Mouse (Mus musculus): ENCODE results near the gene Cyp4v3.
"Not testable (repeated sequence)": the region's sequence is repeated elsewhere in the genome, so short reads cannot be mapped to it uniquely, and the experiment has no call there.

Gene Cyp4v3

DNA sequence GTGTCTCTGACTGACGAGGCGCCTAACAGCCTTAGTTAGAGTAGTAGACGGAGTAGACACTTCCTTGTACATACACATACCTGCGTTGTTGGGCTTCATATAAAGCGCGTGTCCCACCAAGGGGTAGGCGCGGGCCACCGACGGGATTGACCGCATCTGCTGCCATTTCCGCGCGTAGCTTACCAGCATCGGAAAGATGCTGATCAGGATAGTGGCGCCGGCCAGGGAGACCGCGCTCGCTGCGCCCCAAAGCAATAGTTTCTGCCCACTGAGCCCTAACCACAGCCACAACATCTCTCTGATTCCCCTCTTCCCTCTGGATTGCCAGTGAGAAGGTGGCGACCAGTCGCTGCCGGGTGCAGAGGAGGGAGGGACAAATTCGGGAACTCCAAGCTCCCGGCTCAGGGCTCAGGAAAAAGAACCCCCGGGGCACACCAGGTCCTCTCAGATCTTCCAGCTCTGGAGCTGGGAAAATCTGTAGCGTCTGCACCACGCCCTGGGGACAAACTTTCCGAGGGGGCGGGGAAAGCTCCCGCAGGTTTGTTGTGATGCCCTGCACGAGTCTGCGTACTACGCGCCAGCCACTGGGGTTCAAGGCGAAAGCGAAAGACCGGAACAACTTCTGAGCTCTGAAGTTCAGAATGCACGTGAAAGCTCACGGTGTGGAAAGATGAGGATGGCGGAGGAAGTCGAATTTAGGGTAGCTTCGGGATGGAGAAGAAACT is at the start of gene Cyp4v3:
Gene Cyp4v3, minus strand, starts transcription at position 532 of the 725 bp plus-strand sequence.
- in situ Hi-C loops (cut with MboI, MseI): no loop called here

GRCm38 (mm10) chr8:45381963-45382347 is 48.9 kb upstream of the Cyp4v3 start, which contains the start of gene Fam149a:
Gene Fam149a (minus strand): TSS chr8:45382291.
- in situ Hi-C loops (cut with MboI, MseI): no loop called here

DNA sequence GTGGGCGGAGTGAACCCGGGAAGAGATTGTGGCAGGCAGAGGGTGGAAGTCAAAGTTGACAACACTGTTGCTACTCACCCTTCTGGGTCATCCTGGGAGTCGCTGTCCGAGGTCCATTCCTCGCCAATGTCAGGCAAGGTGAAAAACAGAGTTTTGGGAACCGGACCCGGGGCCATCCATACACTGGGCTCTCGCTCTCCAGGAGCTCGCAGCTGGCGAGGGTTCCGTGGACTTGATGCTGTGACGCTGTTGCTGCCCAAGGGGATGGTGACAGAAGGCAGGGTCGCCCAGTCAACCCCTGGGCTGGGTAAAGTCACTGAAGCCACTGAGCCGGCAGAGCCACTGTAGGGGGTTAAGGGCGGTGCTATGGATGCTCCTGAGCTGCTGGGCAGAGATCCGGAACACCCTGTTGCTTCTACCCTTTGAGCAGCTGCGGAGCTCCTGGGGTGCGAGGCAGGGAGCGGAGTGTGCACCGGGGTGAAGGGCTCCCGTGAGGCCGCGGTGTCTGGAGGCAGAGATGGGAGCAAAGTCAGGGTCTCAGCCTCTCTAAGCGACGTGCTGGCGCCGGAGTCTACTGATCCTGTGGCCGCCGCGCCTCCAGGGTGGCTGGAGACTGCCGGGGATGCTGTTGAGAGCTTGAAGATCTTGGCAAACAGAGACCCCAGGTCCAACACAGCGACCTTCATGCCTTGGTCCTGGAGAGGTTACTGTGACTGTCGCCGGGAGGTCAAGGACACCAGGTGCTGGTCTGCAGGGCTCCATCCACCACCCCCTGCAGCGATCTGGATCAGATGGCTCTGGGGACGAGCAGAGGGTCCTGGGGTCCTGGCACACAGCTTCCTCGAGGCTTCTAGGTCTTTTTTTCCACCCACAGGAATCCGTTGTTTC is 48.3 kb upstream of the Cyp4v3 start:
- in situ Hi-C loops (cut with MboI, MseI): no loop called here

DNA sequence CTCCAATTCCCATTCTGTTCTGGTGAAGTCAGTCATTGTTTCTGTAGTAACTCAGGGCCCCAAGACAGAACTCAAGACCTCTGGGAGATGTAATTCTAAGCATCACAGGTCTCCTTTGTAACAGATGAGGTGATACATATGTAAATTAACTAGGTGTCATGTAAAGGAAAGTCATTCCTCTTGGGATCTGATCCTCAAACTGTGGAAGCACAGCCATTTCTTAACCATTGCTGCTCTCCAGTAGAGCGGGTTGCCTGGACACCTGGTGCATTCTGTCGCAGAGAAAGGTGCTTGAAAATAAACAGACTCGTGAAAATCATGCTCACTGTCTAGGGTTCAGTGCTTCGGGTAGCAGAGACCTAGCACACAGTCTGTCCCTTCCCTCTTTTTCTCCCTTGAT is 47.6 kb upstream of the Cyp4v3 start:
- in situ Hi-C loops (cut with MboI, MseI): no loop called here

GRCm38 (mm10) chr8:45374071-45374470 is 41.1 kb upstream of the Cyp4v3 start:
- in situ Hi-C loops (cut with MboI, MseI): no loop called here

GRCm38 (mm10) chr8:45367154-45367553 is 34.1 kb upstream of the Cyp4v3 start:
- in situ Hi-C loops (cut with MboI, MseI): loop anchor here in 1 of 2 experiments (10.0 kb wide), 1 partner anchor 568 kb away; the partner anchor contains the start of gene Ccdc110

DNA sequence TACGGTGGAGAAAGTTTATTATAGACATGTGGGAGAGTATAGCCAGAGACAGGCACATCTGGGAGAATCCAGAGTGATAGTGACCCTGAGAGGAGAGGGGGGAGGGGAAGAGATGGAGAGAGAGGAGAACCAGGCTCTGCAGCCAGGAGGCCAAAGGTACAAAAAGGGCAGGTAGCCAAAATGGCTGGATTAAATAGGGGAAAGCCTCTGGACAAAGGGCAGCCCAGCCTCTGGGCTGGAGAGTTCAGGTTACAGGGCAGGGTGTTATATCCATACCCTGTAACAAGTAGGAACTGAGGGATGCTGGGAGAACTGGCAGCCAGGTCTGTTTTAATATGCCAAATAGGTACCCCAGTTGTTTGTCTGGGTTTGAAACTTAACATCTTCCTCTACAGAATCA is 30.2 kb upstream of the Cyp4v3 start:
- in situ Hi-C loops (cut with MboI, MseI): loop anchor here in 1 of 2 experiments (10.0 kb wide), 1 partner anchor 572 kb away; the partner anchor contains the start of gene Ccdc110

GRCm38 (mm10) chr8:45362323-45362722 is 29.3 kb upstream of the Cyp4v3 start:
- in situ Hi-C loops (cut with MboI, MseI): loop anchor here in 1 of 2 experiments (10.0 kb wide), 1 partner anchor 572 kb away; the partner anchor contains the start of gene Ccdc110

- in situ Hi-C loops (cut with MboI, MseI): no loop called here
These were observed 26.1 kb upstream of the Cyp4v3 start for GRCm38 (mm10) chr8:45359091-45359605.

DNA sequence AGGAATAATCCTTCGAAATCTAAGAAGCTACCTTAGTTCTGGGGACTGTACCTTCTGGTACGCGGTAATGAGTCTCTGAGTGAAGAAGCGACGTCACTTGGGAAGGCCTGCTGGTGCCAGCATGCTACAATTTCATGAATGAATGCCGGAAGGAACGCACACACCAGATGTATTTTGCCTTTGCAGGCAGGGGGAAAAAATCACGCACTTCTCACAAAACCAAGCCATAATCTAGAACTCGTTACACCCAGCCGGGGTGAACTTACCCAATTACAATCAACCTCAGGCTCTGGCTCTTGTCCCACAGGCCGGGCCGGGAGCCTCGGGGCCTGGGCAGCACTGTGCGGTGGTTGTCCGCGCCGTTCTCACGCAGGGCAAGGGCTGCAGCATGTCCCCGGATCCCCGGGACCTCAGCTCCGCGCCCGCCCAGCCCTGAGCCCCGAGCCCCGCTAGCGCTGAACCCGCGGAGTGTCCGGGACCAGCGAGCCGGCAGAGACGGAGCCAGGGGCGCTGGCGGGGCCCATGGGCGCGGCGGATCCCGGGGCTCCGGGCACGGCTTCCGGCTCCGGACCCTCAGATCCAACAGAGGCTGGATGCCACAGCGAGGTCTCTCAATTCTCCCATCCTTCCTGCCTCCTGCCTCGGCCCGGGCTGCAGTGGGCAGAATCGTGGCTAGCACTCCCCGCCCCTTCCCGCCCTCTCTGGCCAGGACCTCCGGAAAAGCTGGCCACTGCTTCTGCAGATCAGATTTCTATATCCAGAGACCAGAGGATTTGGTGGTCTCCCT is 25.3 kb upstream of the Cyp4v3 start:
- in situ Hi-C loops (cut with MboI, MseI): no loop called here

- in situ Hi-C loops (cut with MboI, MseI): no loop called here
These were observed 22.8 kb upstream of the Cyp4v3 start for GRCm38 (mm10) chr8:45355809-45356208.

DNA sequence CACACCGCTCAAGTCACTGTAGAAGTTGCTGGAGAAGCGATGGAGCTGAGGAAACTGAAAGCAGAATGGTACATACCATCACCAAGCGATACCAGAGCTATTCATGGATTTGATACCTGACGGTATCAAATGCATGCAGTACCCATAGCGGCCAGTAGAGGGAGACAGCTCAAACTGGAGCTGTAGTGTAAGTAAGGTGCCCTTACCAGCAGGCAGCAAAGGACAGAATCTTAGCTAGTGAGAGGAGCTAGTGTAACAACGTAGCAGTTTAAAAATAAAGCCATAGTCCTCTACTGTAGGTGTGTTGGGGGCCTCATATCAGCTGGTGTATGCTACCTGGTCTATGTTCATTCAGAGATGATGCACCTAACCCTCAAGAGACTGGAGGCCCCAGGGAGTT is 12.0 kb upstream of the Cyp4v3 start:
- in situ Hi-C loops (cut with MboI, MseI): no loop called here

GRCm38 (mm10) chr8:45344298-45344697 is 11.3 kb upstream of the Cyp4v3 start:
- in situ Hi-C loops (cut with MboI, MseI): no loop called here

GRCm38 (mm10) chr8:45341630-45342628 is 8.9 kb upstream of the Cyp4v3 start:
- in situ Hi-C loops (cut with MboI, MseI): no loop called here

- in situ Hi-C loops (cut with MboI, MseI): no loop called here
These were observed 477 bp upstream of the Cyp4v3 start for GRCm38 (mm10) chr8:45333493-45333892.

DNA sequence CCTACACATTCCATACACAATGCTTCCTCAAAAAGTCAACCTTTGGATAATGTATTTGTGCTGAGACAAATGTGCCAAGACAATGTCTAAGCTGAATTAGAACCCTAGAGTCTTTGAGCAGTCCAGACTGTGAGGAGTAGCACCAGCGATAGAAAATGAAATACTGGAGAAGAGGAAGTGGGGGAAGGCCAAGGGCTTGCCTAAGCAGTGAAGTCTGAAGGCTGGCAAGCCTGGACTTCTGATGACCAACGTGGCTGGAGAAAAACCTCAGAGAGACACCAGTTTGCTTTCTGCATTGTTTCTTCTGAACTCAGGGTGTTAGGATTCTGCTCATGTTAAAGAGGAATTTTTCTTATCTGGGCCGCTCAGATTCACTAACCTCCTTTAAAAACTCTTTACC is 2.2 kb downstream of the Cyp4v3 start:
- in situ Hi-C loops (cut with MboI, MseI): no loop called here

GRCm38 (mm10) chr8:45329206-45329980 is 3.6 kb downstream of the Cyp4v3 start:
- in situ Hi-C loops (cut with MboI, MseI): no loop called here

DNA sequence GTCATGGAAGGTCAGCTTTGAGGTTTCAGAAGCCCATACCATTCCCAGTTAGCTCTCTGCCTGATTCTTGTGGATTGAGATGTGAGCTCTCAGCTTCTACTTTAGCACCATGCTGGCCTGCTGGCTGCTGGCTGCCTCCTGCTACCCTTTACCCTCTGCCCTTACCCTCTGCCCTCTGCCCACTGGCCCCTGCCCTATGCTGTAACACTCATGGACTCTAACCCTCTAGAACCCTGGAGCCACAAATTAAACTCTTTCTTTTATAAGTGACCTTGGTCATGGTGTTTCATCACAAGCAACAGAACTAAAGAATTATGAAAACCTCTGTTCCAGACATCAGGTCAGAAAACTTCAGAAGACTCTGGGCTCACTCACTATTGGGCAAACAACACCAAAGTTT is 5.9 kb downstream of the Cyp4v3 start:
- in situ Hi-C loops (cut with MboI, MseI): not testable (repeated sequence)

DNA sequence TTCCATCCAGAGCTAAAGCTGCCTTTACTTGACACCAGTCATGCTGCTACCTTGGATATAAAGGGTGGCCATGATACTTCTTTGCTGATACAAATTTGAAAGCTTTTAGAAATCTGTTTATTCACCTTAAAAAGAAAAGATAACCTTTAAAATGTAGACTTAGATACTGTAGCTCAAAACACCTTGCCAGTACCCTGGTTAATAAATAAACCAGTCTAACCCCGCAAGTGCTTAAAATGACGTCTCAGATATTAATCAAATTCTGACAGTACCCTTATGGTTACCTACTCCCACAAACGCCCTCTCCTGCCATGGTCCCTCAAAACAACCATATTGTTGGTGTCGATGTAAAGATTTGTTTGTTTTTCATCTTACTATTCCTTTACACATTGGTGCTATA is 8.9 kb downstream of the Cyp4v3 start:
- in situ Hi-C loops (cut with MboI, MseI): no loop called here
